Mouse (Mus musculus) G1E (cell line): ENCODE measurements at regions not wholly inside any gene's neighbourhood (a gene's known extent, or its start where the extent isn't known, plus 50 kb on each side); places are given as distances from the start of the nearest gene placed in this dataset.

Experiments
- ATAC-seq: 2 replicates; pipeline ENCODE4 v1.8.0; 2016; ENCODE audit warnings: mild to moderate bottlenecking; ENCODE audit not compliant: insufficient number of reproducible peaks, poor library complexity, low FRiP score, severe bottlenecking; ENCODE audit errors: extremely low read depth
- DNase-seq: peaks from one replicate; pipeline ENCODE4 v3.0.0; 2012; ENCODE audit warnings: low spot score
- H3K27me3 ChIP-seq: 2 replicates; pipeline ENCODE4 v1.6.1; 2012; ENCODE audit warnings: mild to moderate bottlenecking, low read length, inconsistent platforms; ENCODE audit not compliant: insufficient read depth
- H3K36me3 ChIP-seq: replicated peaks from 2 replicates; pipeline ENCODE3; 2012; ENCODE audit warnings: mild to moderate bottlenecking, inconsistent platforms
- H3K4me1 ChIP-seq: 2 replicates; pipeline ENCODE4 v1.6.1; 2012; ENCODE audit warnings: low read depth, low read length, inconsistent platforms, mixed read lengths; ENCODE audit not compliant: insufficient read depth
- H3K4me3 ChIP-seq: 2 replicates; pipeline ENCODE4 v1.5.1; 2012; ENCODE audit warnings: low read depth, mild to moderate bottlenecking, inconsistent platforms, low read length, moderate library complexity, mixed read lengths
- H3K9me3 ChIP-seq: replicated peaks from 2 replicates; pipeline ENCODE4 v1.6.1; 2012; ENCODE audit warnings: inconsistent platforms
- CTCF ChIP-seq: IDR thresholded peaks from 2 replicates; pipeline ENCODE4 v1.5.1; 2012; ENCODE audit warnings: low read depth, low read length, inconsistent platforms, mixed read lengths
- GATA1 ChIP-seq: IDR thresholded peaks from 2 replicates; pipeline ENCODE4 v1.6.1; 2012; ENCODE audit warnings: borderline replicate concordance, low read length, inconsistent platforms, mixed read lengths
- GATA2 ChIP-seq: IDR thresholded peaks from 2 replicates; pipeline ENCODE4 v1.6.1; 2012; ENCODE audit warnings: low read depth, low read length, inconsistent platforms, borderline replicate concordance
- POLR2AphosphoS5 ChIP-seq: IDR thresholded peaks from 2 replicates; pipeline ENCODE4 v1.6.1; 2012; ENCODE audit warnings: low read depth, low read length, inconsistent platforms; ENCODE audit not compliant: insufficient replicate concordance
- TAL1 ChIP-seq: conservative IDR thresholded peaks from 2 replicates; pipeline ENCODE4 v1.6.1; 2012; ENCODE audit warnings: low read depth, low read length, inconsistent platforms, mixed read lengths

- TF ChIP-seq GATA1 (no peak), GATA2 (no peak), CTCF (no peak), POLR2AphosphoS5 (no peak), TAL1 (no peak)
- H3K4me3 ChIP-seq = no peak overlapping the region
- DNase-seq (no peak), ATAC-seq (no peak)
- peaks cover 6% of the 10 kb centered on the region; the same call in 1 of the 2 replicates for H3K4me1 ChIP-seq
- peaks cover 16% of the 10 kb centered on the region for H3K27me3 ChIP-seq
- H3K9me3 ChIP-seq = no peaks in the 10 kb centered on the region
- no peaks in the 10 kb centered on the region for H3K36me3 ChIP-seq
Observed at GRCm38 (mm10) chr11:20897468-20897867, 66.6 kb upstream of the Lgalsl start.

- no peaks in the 10 kb centered on the region for H3K9me3 ChIP-seq
- peaks cover 16% of the 10 kb centered on the region for H3K27me3 ChIP-seq
- ATAC-seq = no peak
- TF ChIP-seq POLR2AphosphoS5 = no peak
- TF ChIP-seq GATA2 = no peak
- TF ChIP-seq TAL1 = no peak
- no peak for TF ChIP-seq CTCF
- no peak for TF ChIP-seq GATA1
- no peak for DNase-seq
- no peak overlapping the region for H3K4me3 ChIP-seq
- H3K4me1 ChIP-seq = peaks cover 6% of the 10 kb centered on the region; the same call in 1 of the 2 replicates
- no peaks in the 10 kb centered on the region for H3K36me3 ChIP-seq
Observed at GRCm38 (mm10) chr11:20898558-20898957, 67.7 kb upstream of the Lgalsl start.

- no peak for ATAC-seq
- TF ChIP-seq POLR2AphosphoS5 (no peak), CTCF (no peak), TAL1 (no peak), GATA1 (no peak), GATA2 (no peak)
- H3K9me3 ChIP-seq = no peaks in the 10 kb centered on the region
- H3K27me3 ChIP-seq = peaks cover 13% of the 10 kb centered on the region
- no peak overlapping the region for H3K4me3 ChIP-seq
- H3K4me1 ChIP-seq = peaks cover 6% of the 10 kb centered on the region; the same call in 1 of the 2 replicates
- H3K36me3 ChIP-seq = no peaks in the 10 kb centered on the region
- no peak for DNase-seq
Observed at GRCm38 (mm10) chr11:20899766-20900165, 68.9 kb upstream of the Lgalsl start.

GRCm38 (mm10) chr11:20902001-20902400 is 71.1 kb upstream of the Lgalsl start:
- Histone ChIP-seq H3K4me1 (no peaks in the 10 kb centered on the region), H3K9me3 (no peaks in the 10 kb centered on the region), H3K4me3 (no peak overlapping the region), H3K36me3 (no peaks in the 10 kb centered on the region), H3K27me3 (peaks cover 7% of the 10 kb centered on the region; the same call in 1 of the 2 replicates)
- TF ChIP-seq TAL1 (no peak), POLR2AphosphoS5 (no peak)
- no peak for ATAC-seq
- no peak for DNase-seq

- Histone ChIP-seq H3K36me3 (no peaks in the 10 kb centered on the region), H3K27me3 (peaks cover 3% of the 10 kb centered on the region; the same call in 1 of the 2 replicates), H3K4me3 (no peak overlapping the region), H3K4me1 (no peaks in the 10 kb centered on the region), H3K9me3 (no peaks in the 10 kb centered on the region)
- no peak for TF ChIP-seq GATA1
- TF ChIP-seq CTCF = no peak
- TF ChIP-seq GATA2 = no peak
- no peak for TF ChIP-seq TAL1
- TF ChIP-seq POLR2AphosphoS5 = no peak
- DNase-seq (no peak), ATAC-seq (no peak)
Observed at GRCm38 (mm10) chr11:20902910-20903309, 72.1 kb upstream of the Lgalsl start.

DNA sequence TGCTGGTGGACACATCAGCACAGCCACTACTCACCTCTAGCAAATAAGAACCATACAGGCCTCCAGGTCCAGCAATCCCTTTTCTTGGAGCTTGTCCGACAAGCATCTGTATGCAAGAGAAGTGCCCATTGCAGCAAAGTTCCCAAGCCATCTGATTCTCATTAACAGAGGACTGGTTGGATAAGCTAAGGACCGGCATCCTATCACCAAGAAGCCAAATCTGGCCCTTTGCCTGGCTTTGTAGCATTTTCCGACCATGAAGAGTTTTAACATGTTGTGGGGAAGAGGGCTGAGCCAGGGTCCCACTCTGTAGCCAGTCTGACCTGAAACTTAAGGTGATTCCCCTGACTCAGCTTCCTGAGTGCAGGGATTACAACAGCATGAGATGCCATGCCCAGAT is 77.1 kb upstream of the Lgalsl start:
- Histone ChIP-seq H3K4me1 (peaks cover 5% of the 10 kb centered on the region), H3K27me3 (peaks cover 4% of the 10 kb centered on the region), H3K4me3 (no peak overlapping the region), H3K9me3 (no peaks in the 10 kb centered on the region), H3K36me3 (no peaks in the 10 kb centered on the region)
- ATAC-seq (no peak), DNase-seq (no peak)
- TF ChIP-seq TAL1 (no peak), GATA1 (no peak), CTCF (no peak), GATA2 (no peak), POLR2AphosphoS5 (no peak)
